Mouse (Mus musculus): ENCODE measurements around the gene Actr1a. TPM values are rescaled to one million over a fixed set of nuclear protein-coding genes. Genes with fewer than 3 reads are reported as not detected.

Gene Actr1a
- polyA plus RNA-seq, 1 experiment from 2014 or later: 149 TPM

DNA sequence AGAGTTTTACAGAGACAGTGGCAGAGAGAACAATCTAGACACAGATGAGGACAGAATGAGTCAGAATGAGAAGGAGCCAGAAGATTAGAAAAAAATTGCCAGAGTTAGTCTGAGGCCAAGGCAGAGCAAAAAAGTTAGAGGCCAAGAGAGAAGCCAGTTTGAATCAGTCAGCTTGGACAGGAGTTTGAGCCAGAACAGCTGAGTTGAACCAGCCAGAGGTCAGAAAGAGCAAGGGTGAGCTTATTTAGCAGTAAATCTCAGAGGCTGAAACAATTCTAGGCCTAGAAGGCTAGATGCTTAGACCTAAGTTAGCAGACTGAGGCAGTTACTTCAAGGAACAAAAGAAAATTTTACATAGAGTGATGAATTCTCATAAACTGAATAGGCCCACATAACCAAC lies 33.7 kb upstream of the Actr1a start:
- Histone ChIP-seq H3K9me3 (ENCODE audit: low read depth, low read length) (no peaks in the 10 kb centered on the region), H3K9ac (no peak overlapping the region), H3K4me3 (ENCODE audit: low read depth, low read length) (no peak overlapping the region), H3K4me2 (no peak overlapping the region), H3K4me1 (ENCODE audit: insufficient read depth) (no peaks in the 10 kb centered on the region), H3K27ac (ENCODE audit: low read depth) (no peak overlapping the region), H3K27me3 (ENCODE audit: insufficient read depth, low read length) (no peaks in the 10 kb centered on the region), H3K36me3 (ENCODE audit: insufficient read depth) (peaks cover 28% of the 10 kb centered on the region)
- DNase-seq (no peak), ATAC-seq (ENCODE audit: insufficient read depth) (no peak)
- TF ChIP-seq CTCF (IDR thresholded peaks at IDR 0.05; ENCODE audit: low read depth): no peak

DNA sequence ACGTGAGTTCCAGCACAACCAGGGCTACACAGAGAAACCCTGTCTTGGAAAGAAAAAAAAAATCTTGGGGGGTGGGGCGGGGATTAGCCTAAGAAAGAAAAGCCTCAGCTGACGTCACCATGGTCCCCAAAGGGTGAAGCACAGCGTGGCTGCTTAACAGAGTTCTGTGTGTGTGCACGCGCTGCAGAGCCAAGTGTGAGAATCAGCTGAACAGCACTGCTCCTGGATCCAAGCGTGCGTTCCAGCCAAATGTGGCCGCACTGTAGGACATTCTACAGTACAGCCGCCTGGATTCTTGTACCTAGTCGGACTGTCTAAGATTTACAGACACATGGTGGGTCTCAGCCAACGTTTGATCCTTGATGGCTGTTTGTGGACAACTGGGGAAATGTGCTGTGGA lies 30.9 kb upstream of the Actr1a start:
- ATAC-seq (ENCODE audit: insufficient read depth): no peak

DNA sequence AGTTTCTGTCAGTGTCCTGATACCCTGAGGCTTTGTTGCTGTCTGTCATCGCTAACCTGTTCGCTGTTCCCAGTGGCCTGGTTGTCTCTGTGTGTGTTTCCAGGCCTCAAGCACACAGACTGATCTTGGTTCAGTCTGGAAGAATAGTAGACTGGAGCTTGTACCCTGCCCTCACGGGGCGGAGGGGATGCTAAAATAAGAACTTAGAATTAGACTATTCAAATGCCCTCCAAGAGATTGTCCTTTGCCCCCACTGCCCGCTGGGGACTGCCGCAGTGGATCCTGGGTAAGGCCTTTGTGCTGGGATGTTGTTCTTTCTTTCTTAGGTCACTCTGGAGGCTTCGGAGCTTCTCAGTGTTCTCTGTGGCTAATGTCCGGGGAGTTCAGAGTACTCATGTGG lies 29.7 kb upstream of the Actr1a start:
- DNase-seq (no peak), ATAC-seq (ENCODE audit: insufficient read depth) (no peak)
- peaks cover 22% of the 10 kb centered on the region; the same call in 1 of the 2 replicates for H3K4me1 ChIP-seq (ENCODE audit: insufficient read depth)
- no peak overlapping the region for H3K4me3 ChIP-seq (ENCODE audit: low read depth, low read length)
- H3K27ac ChIP-seq (ENCODE audit: low read depth): no peak overlapping the region
- H3K4me2 ChIP-seq: no peak overlapping the region
- no peaks in the 10 kb centered on the region for H3K9me3 ChIP-seq (ENCODE audit: low read depth, low read length)
- no peaks in the 10 kb centered on the region for H3K27me3 ChIP-seq (ENCODE audit: insufficient read depth, low read length)
- 92% methylated on average over 8 of the region's 8 CpGs for WGBS
- no peak overlapping the region for H3K9ac ChIP-seq
- TF ChIP-seq CTCF (IDR thresholded peaks at IDR 0.05; ENCODE audit: low read depth): no peak
- peaks cover 28% of the 10 kb centered on the region for H3K36me3 ChIP-seq (ENCODE audit: insufficient read depth)

More for the DNA sequence above, 30.9 kb upstream of the Actr1a start:
- Histone ChIP-seq H3K27ac (ENCODE audit: low read depth) (no peak overlapping the region), H3K9ac (no peak overlapping the region), H3K4me1 (ENCODE audit: insufficient read depth) (peaks cover 20% of the 10 kb centered on the region; the same call in 1 of the 2 replicates), H3K4me2 (no peak overlapping the region), H3K4me3 (ENCODE audit: low read depth, low read length) (no peak overlapping the region), H3K9me3 (ENCODE audit: low read depth, low read length) (no peaks in the 10 kb centered on the region), H3K27me3 (ENCODE audit: insufficient read depth, low read length) (no peaks in the 10 kb centered on the region), H3K36me3 (ENCODE audit: insufficient read depth) (peaks cover 28% of the 10 kb centered on the region)
- TF ChIP-seq CTCF (IDR thresholded peaks at IDR 0.05; ENCODE audit: low read depth): no peak
- DNase-seq: no peak
- 81% methylated on average over 12 of the region's 12 CpGs for WGBS

DNA sequence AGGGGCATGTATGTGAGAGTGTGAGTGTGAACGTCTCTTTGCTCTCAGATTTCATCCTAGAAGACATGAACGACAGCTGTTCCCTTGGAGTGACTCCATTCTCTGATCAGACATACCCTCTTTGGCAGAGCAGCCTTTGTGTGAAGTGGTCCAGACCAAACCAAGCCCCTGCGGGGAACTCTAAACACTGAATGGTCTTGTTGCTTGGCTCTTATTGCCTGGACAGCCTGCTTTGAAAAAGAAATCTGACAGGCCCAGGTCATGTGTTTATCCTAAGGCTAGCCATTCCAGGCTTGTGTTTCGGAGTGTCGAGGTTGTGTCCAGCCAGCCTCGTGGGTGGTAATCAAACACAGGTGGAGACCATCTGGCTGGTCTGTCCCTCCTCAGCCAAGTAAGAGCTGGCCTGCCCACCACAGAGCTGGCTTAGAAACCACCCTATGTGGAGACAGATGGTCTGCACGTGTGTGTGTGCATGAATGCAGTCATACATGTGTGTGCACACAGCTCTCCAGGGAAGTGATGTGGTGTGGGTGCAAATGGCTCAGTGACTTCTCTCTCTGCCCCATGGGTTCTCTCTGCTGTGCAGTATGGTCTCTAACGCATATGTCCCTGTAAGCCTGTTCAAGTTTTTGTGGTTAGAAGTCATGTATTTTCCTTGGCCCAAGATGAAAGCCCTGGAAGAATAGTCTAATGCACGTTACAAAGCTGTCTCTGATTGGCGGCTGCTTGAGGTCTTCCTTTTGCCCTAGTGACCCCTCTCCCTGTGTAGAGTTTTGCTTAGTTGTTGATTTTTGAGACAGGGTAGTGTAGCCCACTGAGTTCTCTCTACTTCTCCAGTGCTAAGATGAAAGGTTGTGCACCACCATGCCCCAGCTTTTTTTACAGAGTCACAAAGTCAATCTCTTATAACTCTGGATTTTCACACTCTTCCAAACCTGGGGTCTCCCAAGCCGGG lies 27.1 kb upstream of the Actr1a start:
- Histone ChIP-seq H3K27me3 (ENCODE audit: insufficient read depth, low read length) (no peaks in the 10 kb centered on the region), H3K9ac (no peak overlapping the region), H3K4me2 (no peak overlapping the region; the same call in 1 of the 2 replicates), H3K4me1 (ENCODE audit: insufficient read depth) (peaks cover 24% of the 10 kb centered on the region; the same call in 1 of the 2 replicates), H3K4me3 (ENCODE audit: low read depth, low read length) (no peak overlapping the region), H3K27ac (ENCODE audit: low read depth) (peak overlapping the region; percentile 78), H3K36me3 (ENCODE audit: insufficient read depth) (peaks cover 17% of the 10 kb centered on the region), H3K9me3 (ENCODE audit: low read depth, low read length) (no peaks in the 10 kb centered on the region)
- DNase-seq (peak; percentile 78), ATAC-seq (ENCODE audit: insufficient read depth) (peak; percentile 92)
- no peak for TF ChIP-seq CTCF (IDR thresholded peaks at IDR 0.05; ENCODE audit: low read depth)
- 26% methylated on average over 11 of the region's 11 CpGs for WGBS

DNA sequence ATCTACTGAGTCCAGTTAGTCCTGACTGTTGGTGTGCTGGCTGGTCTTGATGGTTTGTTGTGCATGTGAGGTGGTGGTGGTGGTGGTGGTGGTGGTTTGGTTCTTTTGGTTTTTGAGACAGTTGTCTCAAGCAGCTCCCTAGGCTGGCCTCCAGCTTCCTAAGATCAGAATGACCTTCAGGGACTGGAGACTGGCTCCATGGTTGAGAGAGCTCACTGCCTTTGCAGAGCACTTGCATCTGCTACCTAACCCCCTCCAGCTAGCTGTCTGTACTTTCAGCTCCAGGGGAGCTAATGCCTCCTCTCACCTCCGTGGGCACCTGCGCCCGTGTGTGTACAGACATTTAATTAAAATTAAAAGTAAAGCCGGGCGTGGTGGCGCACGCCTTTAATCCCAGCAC lies 24.9 kb upstream of the Actr1a start:
- peaks cover 7% of the 10 kb centered on the region for H3K36me3 ChIP-seq (ENCODE audit: insufficient read depth)
- WGBS: 91% methylated on average over 7 of the region's 7 CpGs
- no peak overlapping the region for H3K9ac ChIP-seq
- no peak overlapping the region for H3K27ac ChIP-seq (ENCODE audit: low read depth)
- no peak overlapping the region for H3K4me2 ChIP-seq
- no peaks in the 10 kb centered on the region for H3K9me3 ChIP-seq (ENCODE audit: low read depth, low read length)
- H3K4me3 ChIP-seq (ENCODE audit: low read depth, low read length): no peak overlapping the region
- ATAC-seq (ENCODE audit: insufficient read depth): no peak
- no peak for DNase-seq
- H3K4me1 ChIP-seq (ENCODE audit: insufficient read depth): peaks cover 24% of the 10 kb centered on the region; the same call in 1 of the 2 replicates
- TF ChIP-seq CTCF (IDR thresholded peaks at IDR 0.05; ENCODE audit: low read depth): no peak
- H3K27me3 ChIP-seq (ENCODE audit: insufficient read depth, low read length): no peaks in the 10 kb centered on the region

DNA sequence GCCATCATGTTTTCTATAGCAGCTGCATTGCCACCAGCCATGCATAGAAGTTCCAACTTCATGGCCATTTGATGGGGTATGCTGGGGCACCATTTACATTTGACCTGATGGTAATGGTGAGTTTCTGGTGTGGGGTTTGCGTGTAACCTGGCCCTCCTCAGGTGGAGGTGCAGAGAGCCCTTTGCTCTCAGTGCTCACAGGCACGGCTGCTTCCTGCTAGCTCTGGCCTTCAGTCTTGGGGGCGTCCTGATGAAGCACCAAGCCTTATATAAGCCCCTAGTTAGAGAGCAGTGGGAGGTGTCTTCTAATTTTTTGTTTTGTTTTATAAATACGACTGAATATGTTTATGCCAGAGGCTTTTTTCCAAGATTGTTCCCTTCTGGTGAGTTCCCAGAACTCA lies 22.5 kb upstream of the Actr1a start:
- Histone ChIP-seq H3K4me2 (no peak overlapping the region), H3K4me3 (ENCODE audit: low read depth, low read length) (no peak overlapping the region), H3K27me3 (ENCODE audit: insufficient read depth, low read length) (no peaks in the 10 kb centered on the region), H3K36me3 (ENCODE audit: insufficient read depth) (no peaks in the 10 kb centered on the region), H3K27ac (ENCODE audit: low read depth) (no peak overlapping the region), H3K4me1 (ENCODE audit: insufficient read depth) (peaks cover 18% of the 10 kb centered on the region; the same call in 1 of the 2 replicates), H3K9ac (no peak overlapping the region), H3K9me3 (ENCODE audit: low read depth, low read length) (no peaks in the 10 kb centered on the region)
- no peak for TF ChIP-seq CTCF (IDR thresholded peaks at IDR 0.05; ENCODE audit: low read depth)
- WGBS: 69% methylated on average over 4 of the region's 4 CpGs
- ATAC-seq (ENCODE audit: insufficient read depth) (no peak), DNase-seq (no peak)

DNA sequence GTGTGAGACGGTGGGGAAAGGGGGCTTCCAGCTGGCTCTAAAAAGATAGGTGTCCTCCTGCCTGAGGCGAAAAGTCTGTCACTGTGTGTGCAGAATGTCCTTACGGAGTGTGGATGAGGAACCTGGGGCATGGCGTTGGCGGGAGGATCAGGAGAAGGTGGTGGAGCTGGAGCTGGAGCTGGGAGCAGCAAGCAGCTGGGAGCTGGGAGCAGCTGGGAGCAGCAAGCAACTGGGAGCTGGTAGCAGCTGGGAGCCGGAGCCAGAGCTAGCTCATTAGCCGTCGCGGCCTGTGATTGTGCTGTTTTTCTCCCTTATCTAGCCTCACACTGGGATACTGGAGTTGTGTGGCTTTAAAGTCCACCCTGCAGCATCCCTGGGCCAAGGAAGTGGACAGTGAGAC lies 20.7 kb upstream of the Actr1a start:
- TF ChIP-seq CTCF (IDR thresholded peaks at IDR 0.05; ENCODE audit: low read depth): no peak
- DNase-seq (no peak), ATAC-seq (ENCODE audit: insufficient read depth) (no peak)
- H3K36me3 ChIP-seq (ENCODE audit: insufficient read depth): no peaks in the 10 kb centered on the region
- no peak overlapping the region for H3K9ac ChIP-seq
- H3K27me3 ChIP-seq (ENCODE audit: insufficient read depth, low read length): no peaks in the 10 kb centered on the region
- no peak overlapping the region for H3K4me3 ChIP-seq (ENCODE audit: low read depth, low read length)
- 71% methylated on average over 9 of the region's 9 CpGs for WGBS
- H3K4me1 ChIP-seq (ENCODE audit: insufficient read depth): 0 out of 2 replicates have a peak, but pooled peaks cover 2% of the 10 kb centered on the region
- H3K9me3 ChIP-seq (ENCODE audit: low read depth, low read length): no peaks in the 10 kb centered on the region
- H3K4me2 ChIP-seq: no peak overlapping the region
- H3K27ac ChIP-seq (ENCODE audit: low read depth): no peak overlapping the region
